Mouse (Mus musculus) hindbrain, embryonic 13.5 days (tissue): ENCODE results near the gene Myocos. TPM values are rescaled to one million over a fixed set of nuclear protein-coding genes. Genes with fewer than 3 reads are reported as not detected.
A peak's percentile ranks its signal among the peaks of the same experiment; 100 is the strongest.

Source experiments
- ATAC-seq: fragments of 200-750 bp; cut with Nextera tagmentation; 2 replicates; pipeline ENCODE4 v1.8.0; 2017; ENCODE audit warnings: moderate TSS enrichment; ENCODE audit not compliant: low FRiP score
- H3K27ac ChIP-seq: fragments of 300-500 bp; sonication (generic); 2 replicates; pipeline ENCODE4 v1.5.1; 2015; ENCODE audit warnings: inconsistent platforms, mild to moderate bottlenecking, moderate library complexity
- H3K27me3 ChIP-seq: fragments of 300-500 bp; sonication (generic); 2 replicates; pipeline ENCODE4 v1.6.1; 2015; ENCODE audit warnings: mild to moderate bottlenecking, inconsistent platforms
- H3K36me3 ChIP-seq: fragments of 300-500 bp; sonication (generic); 2 replicates; pipeline ENCODE4 v1.6.1; 2015; ENCODE audit warnings: mild to moderate bottlenecking, inconsistent platforms
- H3K4me1 ChIP-seq: fragments of 300-500 bp; sonication (generic); replicated peaks from 2 replicates; pipeline ENCODE4 v1.6.1; 2015; ENCODE audit warnings: inconsistent platforms
- H3K4me2 ChIP-seq: fragments of 300-500 bp; sonication (generic); 2 replicates; pipeline ENCODE4 v1.6.1; 2015; ENCODE audit warnings: inconsistent platforms, mild to moderate bottlenecking, moderate library complexity
- H3K4me3 ChIP-seq: fragments of 300-500 bp; sonication (generic); 2 replicates; pipeline ENCODE4 v1.5.1; 2015; ENCODE audit warnings: mild to moderate bottlenecking, inconsistent platforms
- H3K9ac ChIP-seq: fragments of 300-500 bp; sonication (generic); 2 replicates; pipeline ENCODE4 v1.6.1; 2015; ENCODE audit warnings: mild to moderate bottlenecking, inconsistent platforms
- H3K9me3 ChIP-seq: fragments of 300-500 bp; sonication (generic); 2 replicates; pipeline ENCODE4 v1.6.1; 2016; ENCODE audit warnings: inconsistent platforms
- whole genome bisulfite sequencing: fragments of 180-500 bp; shearing (Covaris S2); methylation state at CpG from one replicate; pipeline ENCODE4 v1.1.7; 2015; 5-methylcytosine and 5-hydroxymethylcytosine counted together
- polyA plus RNA-seq: library from polyadenylated mRNA; unstranded; fragments of >200 nt; fragmentation: Nextera tagmentation; extraction: Ambion mirVana; gene quantifications from 2 replicates; pipeline ENCODE4 v1.2.1, GENCODE M21; 2015

The Myocos gene
- not detected in 2 replicates for polyA plus RNA-seq

DNA sequence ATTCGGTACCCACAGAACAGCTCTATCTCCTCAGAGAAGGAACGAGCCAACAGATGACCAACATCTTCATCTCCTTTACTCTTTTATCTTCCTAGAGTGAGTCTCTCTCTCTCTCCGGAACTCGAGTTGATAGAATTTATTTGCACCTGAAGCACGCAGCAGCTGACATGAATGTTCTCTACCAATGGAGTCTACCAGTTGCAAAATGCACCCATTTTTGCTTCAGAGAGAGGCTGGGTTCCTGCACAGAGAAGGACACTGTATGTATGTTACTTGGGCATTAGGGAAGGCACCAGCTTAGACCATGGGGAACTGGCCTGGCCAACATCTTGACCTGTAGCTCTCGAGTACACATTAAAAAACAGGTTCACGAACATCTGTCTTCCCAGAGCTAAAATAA lies at the start of gene Myocos:
Myocos (minus strand) TSS at position 101 of the 400 bp plus-strand sequence.
- H3K36me3 ChIP-seq = no peaks in the 10 kb centered on the region
- no peak within 1 kb of the TSS for H3K4me2 ChIP-seq
- no peaks in the 10 kb centered on the region for H3K27me3 ChIP-seq
- WGBS = 95% methylated on average over 7 of the region's 7 CpGs
- no peak within 1 kb of the TSS for H3K27ac ChIP-seq
- no peak for ATAC-seq
- H3K9ac ChIP-seq = no peak within 1 kb of the TSS
- H3K4me3 ChIP-seq = no peak within 1 kb of the TSS
- no peaks in the 10 kb centered on the region for H3K9me3 ChIP-seq
- H3K4me1 ChIP-seq = no peaks in the 10 kb centered on the region

GRCm38 (mm10) chr1:162700389-162701066 lies 42.5 kb upstream of the Myocos start:
- H3K4me2 ChIP-seq = no peak overlapping the region
- H3K9ac ChIP-seq = no peak overlapping the region
- no peak for ATAC-seq
- peaks cover 73% of the 10 kb centered on the region for H3K36me3 ChIP-seq
- H3K27me3 ChIP-seq = no peaks in the 10 kb centered on the region
- H3K9me3 ChIP-seq = no peaks in the 10 kb centered on the region
- H3K4me1 ChIP-seq = no peaks in the 10 kb centered on the region
- WGBS = 89% methylated on average over 8 of the region's 8 CpGs
- H3K27ac ChIP-seq = no peak overlapping the region
- no peak overlapping the region for H3K4me3 ChIP-seq

GRCm38 (mm10) chr1:162697866-162698265 lies 39.8 kb upstream of the Myocos start:
- H3K36me3 ChIP-seq = peaks cover 73% of the 10 kb centered on the region
- H3K4me3 ChIP-seq = no peak overlapping the region
- no peak overlapping the region for H3K9ac ChIP-seq
- no peak for ATAC-seq
- H3K27me3 ChIP-seq = no peaks in the 10 kb centered on the region
- no peaks in the 10 kb centered on the region for H3K4me1 ChIP-seq
- no peaks in the 10 kb centered on the region for H3K9me3 ChIP-seq
- H3K4me2 ChIP-seq = no peak overlapping the region
- no peak overlapping the region for H3K27ac ChIP-seq
- WGBS = 98% methylated on average over 6 of the region's 6 CpGs

DNA sequence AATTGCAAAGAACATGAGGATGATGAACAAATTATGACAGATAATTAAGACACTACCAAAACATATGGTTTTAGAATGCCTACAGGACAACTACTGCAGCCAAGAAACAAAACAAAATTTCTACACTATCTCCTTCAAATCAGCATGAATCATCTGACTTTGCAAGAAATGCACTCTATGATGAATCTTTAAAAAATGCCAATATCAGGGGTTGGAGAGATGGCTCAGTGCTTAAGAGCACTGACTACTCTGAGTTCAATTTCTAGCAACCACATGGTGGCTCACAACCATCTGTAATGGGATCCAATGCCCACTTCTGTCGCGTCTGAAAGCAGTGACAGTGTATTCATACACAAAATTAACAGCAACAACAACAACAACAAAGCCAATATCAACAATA lies 35.7 kb upstream of the Myocos start:
- H3K4me2 ChIP-seq = no peak overlapping the region
- H3K27ac ChIP-seq = no peak overlapping the region
- H3K27me3 ChIP-seq = no peaks in the 10 kb centered on the region
- no peak for ATAC-seq
- H3K9ac ChIP-seq = no peak overlapping the region
- H3K9me3 ChIP-seq = no peaks in the 10 kb centered on the region
- 86% methylated on average over 2 of the region's 2 CpGs for WGBS
- H3K4me3 ChIP-seq = no peak overlapping the region
- peaks cover 80% of the 10 kb centered on the region for H3K36me3 ChIP-seq
- H3K4me1 ChIP-seq = no peaks in the 10 kb centered on the region

- peak overlapping the region; percentile 28 for H3K4me3 ChIP-seq
- no peaks in the 10 kb centered on the region for H3K27me3 ChIP-seq
- peaks cover 12% of the 10 kb centered on the region for H3K36me3 ChIP-seq
- H3K27ac ChIP-seq = no peak overlapping the region
- H3K4me2 ChIP-seq = peak overlapping the region; percentile 54
- WGBS = 4% methylated on average over 11 of the region's 11 CpGs
- H3K9me3 ChIP-seq = no peaks in the 10 kb centered on the region
- H3K9ac ChIP-seq = peak overlapping the region; percentile 66
- H3K4me1 ChIP-seq = peaks cover 5% of the 10 kb centered on the region
- ATAC-seq = peak; percentile 89
Measured at GRCm38 (mm10) chr1:162665486-162666174, 7.6 kb upstream of the Myocos start.

DNA sequence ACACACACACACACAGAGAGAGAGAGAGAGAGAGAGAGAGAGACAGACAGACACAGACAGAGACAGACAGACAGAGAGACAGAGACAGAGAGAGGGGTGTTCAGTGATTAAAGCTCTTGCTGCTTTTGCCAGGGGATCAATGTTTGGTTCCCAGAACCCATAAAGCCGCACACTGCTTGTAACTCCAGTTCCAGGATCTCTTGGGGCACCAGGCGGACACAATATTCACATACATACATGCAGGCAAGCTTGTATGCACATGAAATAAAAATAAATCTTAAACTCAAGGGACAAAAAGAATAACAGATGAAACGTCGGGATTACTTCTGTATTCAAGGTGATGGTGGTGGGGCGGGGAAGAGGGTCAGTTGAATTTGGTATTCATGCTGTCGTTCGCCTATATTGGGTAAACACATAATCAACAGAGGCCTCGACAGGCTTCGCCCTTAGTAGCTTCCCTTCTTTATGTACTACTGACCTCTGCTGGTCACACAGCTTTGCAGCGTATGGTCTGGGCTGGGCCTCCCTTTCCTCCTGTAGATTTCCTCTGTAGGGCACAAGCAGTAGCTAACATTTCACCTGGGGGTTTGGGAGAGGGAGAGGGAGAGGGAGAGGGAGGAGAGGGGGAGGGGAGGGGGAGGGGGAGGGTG lies 6.9 kb upstream of the Myocos start:
- H3K4me1 ChIP-seq = peaks cover 5% of the 10 kb centered on the region
- H3K9ac ChIP-seq = no peak overlapping the region; the same call in 1 of the 2 replicates
- no peaks in the 10 kb centered on the region for H3K9me3 ChIP-seq
- no peaks in the 10 kb centered on the region for H3K27me3 ChIP-seq
- ATAC-seq = peak; percentile 98
- peak overlapping the region; percentile 28; the same call in 1 of the 2 replicates for H3K4me2 ChIP-seq
- no peak overlapping the region for H3K27ac ChIP-seq
- H3K36me3 ChIP-seq = peaks cover 7% of the 10 kb centered on the region
- 15% methylated on average over 10 of the region's 10 CpGs for WGBS
- H3K4me3 ChIP-seq = peak overlapping the region; percentile 3; the same call in 1 of the 2 replicates

DNA sequence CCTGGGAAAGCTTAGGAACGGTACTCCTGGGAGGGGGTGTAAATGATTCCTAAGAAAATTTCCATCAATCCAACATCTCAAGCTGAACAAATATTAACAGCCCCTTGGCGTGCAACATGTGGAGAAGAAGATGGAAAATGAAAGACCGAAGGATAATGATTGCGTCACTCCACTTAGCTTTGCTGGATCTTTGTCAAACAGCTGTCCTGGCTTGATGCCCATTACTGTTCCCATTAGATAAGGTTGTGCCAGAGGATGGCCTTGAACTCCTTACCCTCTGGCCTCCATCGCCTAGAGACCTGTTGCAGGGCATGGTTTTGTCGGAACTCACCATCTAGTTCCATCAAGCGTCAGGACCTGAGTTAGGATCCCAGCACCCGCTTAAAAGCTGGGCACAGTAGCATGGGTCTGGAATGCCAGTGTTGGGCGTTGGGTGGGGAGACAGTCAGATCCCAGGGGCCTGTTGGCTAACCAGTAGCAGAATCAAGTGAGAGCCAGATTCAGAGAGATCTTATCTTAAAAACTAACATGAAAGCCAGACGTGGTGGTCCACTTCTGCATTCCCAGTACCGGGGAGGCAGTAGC lies 2.3 kb upstream of the Myocos start:
- H3K4me3 ChIP-seq = no peak overlapping the region
- no peak overlapping the region for H3K4me2 ChIP-seq
- no peak for ATAC-seq
- H3K9me3 ChIP-seq = no peaks in the 10 kb centered on the region
- H3K9ac ChIP-seq = no peak overlapping the region
- no peak overlapping the region for H3K27ac ChIP-seq
- H3K4me1 ChIP-seq = no peaks in the 10 kb centered on the region
- 86% methylated on average over 11 of the region's 11 CpGs for WGBS
- H3K27me3 ChIP-seq = no peaks in the 10 kb centered on the region
- no peaks in the 10 kb centered on the region for H3K36me3 ChIP-seq

DNA sequence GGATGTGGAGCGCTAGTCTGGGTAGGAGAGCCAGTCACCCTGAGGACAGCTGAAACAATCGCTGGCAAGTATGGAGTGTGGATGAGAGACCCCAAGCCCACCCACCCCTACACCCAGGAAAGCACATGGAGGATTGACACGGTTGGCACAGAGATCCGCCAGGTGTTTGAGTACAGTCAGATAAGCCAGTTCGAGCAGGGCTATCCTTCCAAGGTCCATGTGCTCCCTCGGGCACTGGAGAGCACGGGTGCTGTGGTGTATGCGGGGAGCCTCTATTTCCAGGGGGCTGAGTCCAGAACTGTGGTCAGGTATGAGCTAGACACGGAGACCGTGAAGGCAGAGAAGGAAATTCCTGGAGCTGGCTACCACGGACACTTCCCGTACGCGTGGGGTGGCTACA lies 9.6 kb downstream of the Myocos start:
- H3K9me3 ChIP-seq = no peaks in the 10 kb centered on the region
- no peak overlapping the region for H3K4me2 ChIP-seq
- no peak for ATAC-seq
- H3K4me1 ChIP-seq = 0 out of 2 replicates have a peak, but pooled peaks cover 3% of the 10 kb centered on the region
- H3K27me3 ChIP-seq = no peaks in the 10 kb centered on the region
- H3K4me3 ChIP-seq = no peak overlapping the region
- WGBS = 94% methylated on average over 14 of the region's 14 CpGs
- H3K9ac ChIP-seq = no peak overlapping the region
- no peak overlapping the region for H3K27ac ChIP-seq
- H3K36me3 ChIP-seq = no peaks in the 10 kb centered on the region

DNA sequence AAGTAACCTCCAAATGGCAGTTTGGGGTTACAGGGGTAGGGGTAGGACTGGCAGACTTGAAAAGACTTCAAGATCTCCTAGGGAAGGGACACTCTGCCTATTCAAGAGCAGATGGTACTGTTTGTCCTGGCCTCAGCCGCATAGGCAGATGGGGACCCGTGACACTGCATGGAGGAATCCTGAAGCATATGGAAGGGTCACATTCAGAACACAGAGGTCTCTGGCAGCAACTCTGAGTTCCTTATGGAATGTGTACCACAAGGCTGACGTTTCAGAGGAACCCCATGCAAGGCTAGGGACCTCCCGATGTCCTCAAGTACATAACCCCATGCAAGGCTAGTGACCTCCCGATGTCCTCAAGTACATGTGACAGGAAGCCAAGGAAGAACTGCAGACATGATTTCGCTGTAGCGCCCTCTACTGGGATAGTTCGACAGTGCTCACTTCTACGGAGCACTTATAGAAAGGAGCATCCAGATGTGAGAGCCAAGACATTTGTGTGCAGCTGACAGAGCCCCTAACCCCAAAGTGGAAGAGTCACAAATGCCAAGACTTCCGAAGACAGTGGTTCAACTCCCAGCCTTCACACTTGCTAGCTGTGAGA lies 11.8 kb downstream of the Myocos start:
- no peaks in the 10 kb centered on the region for H3K27me3 ChIP-seq
- H3K36me3 ChIP-seq = no peaks in the 10 kb centered on the region
- ATAC-seq = no peak
- H3K4me2 ChIP-seq = no peak overlapping the region
- H3K9ac ChIP-seq = no peak overlapping the region
- 80% methylated on average over 10 of the region's 10 CpGs for WGBS
- H3K4me1 ChIP-seq = 0 out of 2 replicates have a peak, but pooled peaks cover 6% of the 10 kb centered on the region
- no peak overlapping the region for H3K4me3 ChIP-seq
- H3K27ac ChIP-seq = no peak overlapping the region
- no peaks in the 10 kb centered on the region for H3K9me3 ChIP-seq

DNA sequence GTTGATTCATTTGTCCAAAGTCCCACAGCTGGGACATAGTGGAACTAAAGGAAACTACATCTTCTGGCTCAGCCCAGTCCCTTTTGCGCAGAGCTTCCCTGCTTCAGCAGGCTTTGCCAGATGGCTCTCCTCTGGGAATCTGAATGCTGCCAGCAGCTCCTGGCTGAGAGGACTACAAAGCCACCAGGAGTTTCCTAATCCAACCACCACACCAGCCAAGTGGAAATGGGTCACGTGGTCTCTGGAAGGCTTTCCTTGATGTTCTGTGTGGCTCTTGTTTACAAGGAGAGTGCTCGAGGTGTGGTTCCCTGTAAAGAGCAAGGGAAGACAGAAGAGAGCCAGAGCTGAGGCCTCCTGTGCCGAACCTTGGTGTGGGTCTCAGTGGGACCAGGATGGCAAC lies 14.3 kb downstream of the Myocos start:
- no peak for ATAC-seq
- H3K4me3 ChIP-seq = no peak overlapping the region
- no peaks in the 10 kb centered on the region for H3K9me3 ChIP-seq
- no peaks in the 10 kb centered on the region for H3K36me3 ChIP-seq
- H3K4me1 ChIP-seq = 0 out of 2 replicates have a peak, but pooled peaks cover 6% of the 10 kb centered on the region
- H3K27me3 ChIP-seq = no peaks in the 10 kb centered on the region
- H3K27ac ChIP-seq = no peak overlapping the region
- WGBS = 60% methylated on average over 4 of the region's 4 CpGs
- no peak overlapping the region for H3K4me2 ChIP-seq
- H3K9ac ChIP-seq = no peak overlapping the region

- no peak overlapping the region for H3K4me2 ChIP-seq
- 0 out of 2 replicates have a peak, but pooled peaks have one; percentile 12 for ATAC-seq
- 0 out of 2 replicates have a peak, but pooled peaks cover 6% of the 10 kb centered on the region for H3K4me1 ChIP-seq
- no peak overlapping the region for H3K27ac ChIP-seq
- H3K36me3 ChIP-seq = no peaks in the 10 kb centered on the region
- H3K9ac ChIP-seq = no peak overlapping the region
- H3K9me3 ChIP-seq = no peaks in the 10 kb centered on the region
- no peaks in the 10 kb centered on the region for H3K27me3 ChIP-seq
- H3K4me3 ChIP-seq = no peak overlapping the region
- WGBS = 77% methylated on average over 3 of the region's 3 CpGs
Measured at GRCm38 (mm10) chr1:162642591-162642990, 15.4 kb downstream of the Myocos start.

- H3K4me3 ChIP-seq = no peak overlapping the region
- H3K36me3 ChIP-seq = no peaks in the 10 kb centered on the region
- no peak overlapping the region for H3K4me2 ChIP-seq
- WGBS = 89% methylated on average over 1 of the region's 1 CpGs
- H3K4me1 ChIP-seq = 0 out of 2 replicates have a peak, but pooled peaks cover 6% of the 10 kb centered on the region
- ATAC-seq = no peak
- H3K9me3 ChIP-seq = no peaks in the 10 kb centered on the region
- no peak overlapping the region for H3K9ac ChIP-seq
- H3K27me3 ChIP-seq = no peaks in the 10 kb centered on the region
- no peak overlapping the region for H3K27ac ChIP-seq
Measured at GRCm38 (mm10) chr1:162639861-162640260, 18.2 kb downstream of the Myocos start.
